Mouse (Mus musculus): Measurements from ENCODE around the gene Gm572.

- no peak for TF ChIP-seq CTCF (IDR thresholded peaks at IDR 0.05; ENCODE audit: low read depth)
- no peak for TF ChIP-seq EP300 (IDR thresholded peaks at IDR 0.05; ENCODE audit: low read depth)
Measured at GRCm38 (mm10) chr4:148609805-148610204, 33.3 kb upstream of the Gm572 start.
